Mouse (Mus musculus): ENCODE measurements at regions not wholly inside any gene's neighbourhood (a gene's known extent, or its start where the extent isn't known, plus 50 kb on each side); places are given as distances from the start of the nearest gene placed in this dataset.

- Histone ChIP-seq H3K9ac (no peak overlapping the region), H3K27me3 (peaks cover 46% of the 10 kb centered on the region), H3K4me1 (replicated peaks) (no peaks in the 10 kb centered on the region), H3K4me2 (no peak overlapping the region), H3K36me3 (no peaks in the 10 kb centered on the region), H3K4me3 (no peak overlapping the region), H3K27ac (no peak overlapping the region), H3K9me3 (no peaks in the 10 kb centered on the region)
- ATAC-seq (ENCODE audit: low FRiP score), result no peak
- WGBS, result 26% methylated on average over 2 of the region's 2 CpGs
Observed at GRCm38 (mm10) chr5:119777836-119778235, 54.6 kb upstream of the Tbx5 start.

DNA sequence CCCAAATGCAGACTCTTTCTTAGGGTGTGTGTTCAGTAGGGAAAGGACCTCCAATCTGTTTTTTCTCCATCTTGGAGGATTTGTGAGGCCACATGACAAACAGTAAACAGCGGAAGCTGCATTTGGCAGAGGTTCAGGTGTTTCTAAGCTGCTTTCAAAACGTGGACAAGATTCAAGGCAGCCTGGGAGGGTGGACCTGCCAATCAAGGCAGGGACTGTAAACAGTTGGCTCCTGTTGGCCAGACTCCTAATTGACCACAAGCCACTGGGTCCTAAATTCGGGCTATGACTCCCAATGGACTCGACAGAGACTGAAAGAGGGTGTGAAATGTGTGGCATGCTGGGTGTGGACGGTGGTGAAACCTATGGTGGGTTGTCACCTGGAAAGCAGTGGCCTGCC is 51.1 kb upstream of the Tbx5 start:
- 71% methylated on average over 5 of the region's 5 CpGs for WGBS
- Histone ChIP-seq H3K4me2 (no peak overlapping the region), H3K9ac (no peak overlapping the region), H3K36me3 (no peaks in the 10 kb centered on the region), H3K4me1 (replicated peaks) (no peaks in the 10 kb centered on the region), H3K27ac (no peak overlapping the region), H3K27me3 (peaks cover 46% of the 10 kb centered on the region), H3K9me3 (no peaks in the 10 kb centered on the region), H3K4me3 (no peak overlapping the region)
- no peak for ATAC-seq (ENCODE audit: low FRiP score)

All from hindbrain, embryonic 13.5 days (tissue).